ENCODE assay signal across 22 mouse cellular contexts in genomic region chr8:119085022-119085421, GRCm38 (mm10).
"Had no signal": no experiment of that assay in that cellular context is flagged by ENCODE, and none has a peak within 500 bp of the region (broad histone marks: within the 10 kb centered on the region; RNA-seq: fewer than 3 reads in every experiment).

No protein-coding gene starts in this region.

- H3K4me3 ChIP-seq: limb, embryonic 12.5 days; limb, embryonic 15.5 days; midbrain, embryonic 13.5 days; myocyte; neural tube, embryonic 13.5 days had no signal

- H3K9me3 ChIP-seq: limb, embryonic 12.5 days; limb, embryonic 15.5 days; midbrain, embryonic 13.5 days; neural tube, embryonic 13.5 days had no signal

- H3K36me3 ChIP-seq: limb, embryonic 12.5 days; limb, embryonic 15.5 days; midbrain, embryonic 13.5 days; neural tube, embryonic 13.5 days had no signal

- H3K4me2 ChIP-seq: limb, embryonic 12.5 days; limb, embryonic 15.5 days; liver, embryonic 11.5 days; lung, embryonic 14.5 days; midbrain, embryonic 13.5 days; neural tube, embryonic 13.5 days had no signal

- DNase-seq: kidney, adult 18-20 months; kidney, adult 9 months; kidney, postnatal 14 days; kidney, postnatal 4 days; left cerebral cortex, postnatal 4 days; liver, postnatal 0 days; lung, embryonic 14.5 days; retina, postnatal 1 day; right cerebral cortex, postnatal 25 days; spleen, adult 18-20 months; thymus, adult 18-20 months; thymus, postnatal 36 days had no signal

- ATAC-seq: intestine, embryonic 16.5 days; liver, postnatal 0 days; lung, postnatal 0 days; midbrain, embryonic 13.5 days had no signal

- H3K9ac ChIP-seq: limb, embryonic 12.5 days; limb, embryonic 15.5 days; liver, embryonic 14.5 days; liver, postnatal 0 days; lung, embryonic 14.5 days; midbrain, embryonic 13.5 days; neural tube, embryonic 13.5 days had no signal

- H3K27ac ChIP-seq: limb, embryonic 12.5 days; limb, embryonic 15.5 days; liver, embryonic 14.5 days; macrophage; midbrain, embryonic 13.5 days; neural tube, embryonic 13.5 days had no signal

- H3K27me3 ChIP-seq: limb, embryonic 12.5 days; limb, embryonic 15.5 days; midbrain, embryonic 13.5 days; neural tube, embryonic 13.5 days had no signal

- H3K4me1 ChIP-seq: limb, embryonic 12.5 days; limb, embryonic 15.5 days; neural tube, embryonic 13.5 days had no signal
